20 mouse cellular contexts compared by ENCODE assay signal in the genomic region with DNA sequence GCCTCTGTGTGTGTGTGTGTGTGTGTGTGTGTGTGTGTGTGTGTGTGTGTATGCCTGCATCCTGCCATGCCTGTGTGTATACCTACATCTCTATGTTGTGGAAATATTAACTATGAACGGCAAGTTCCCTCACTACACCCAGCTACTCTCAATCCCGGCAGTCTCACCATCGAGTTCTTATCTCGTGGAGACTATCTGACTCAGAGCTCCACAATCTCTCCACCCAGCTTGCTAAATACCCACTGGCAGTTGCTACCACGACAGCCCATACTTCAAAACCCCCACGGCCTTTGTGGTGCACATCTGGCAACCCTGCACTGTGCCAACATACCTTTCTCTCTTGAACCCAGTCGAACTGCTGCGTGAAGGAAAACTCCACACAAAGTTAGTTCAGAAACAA. TPM values are rescaled to one million over a fixed set of nuclear protein-coding genes. Genes with fewer than 3 reads are reported as not detected.
"Had no signal": no experiment of that assay in that cellular context is flagged by ENCODE, and none has a peak within 500 bp of the region (broad histone marks: within the 10 kb centered on the region; RNA-seq: fewer than 3 reads in every experiment).

No protein-coding gene starts in this region.

- H3K4me1 ChIP-seq: limb, embryonic 12.5 days; lung, embryonic 15.5 days; midbrain, embryonic 12.5 days; neural tube, embryonic 13.5 days had no signal

- H3K36me3 ChIP-seq: limb, embryonic 12.5 days; lung, embryonic 15.5 days; midbrain, embryonic 12.5 days; neural tube, embryonic 13.5 days had no signal

- DNase-seq: kidney, adult 8-10 months; kidney, postnatal 36 days; layer of hippocampus, adult 9-11 months; lung, postnatal 14 days; retina, postnatal 1 day; thymus, postnatal 4 days had no signal

- H3K4me2 ChIP-seq: limb, embryonic 12.5 days; lung, embryonic 15.5 days; midbrain, embryonic 12.5 days; neural tube, embryonic 13.5 days had no signal

- H3K27me3 ChIP-seq: limb, embryonic 12.5 days; lung, embryonic 15.5 days; neural tube, embryonic 13.5 days had no signal

- H3K9me3 ChIP-seq: lung, embryonic 15.5 days; midbrain, embryonic 12.5 days; neural tube, embryonic 13.5 days had no signal

- ATAC-seq: intestine, embryonic 16.5 days; midbrain, embryonic 16.5 days had no signal

- H3K9ac ChIP-seq: limb, embryonic 12.5 days; lung, embryonic 15.5 days; midbrain, embryonic 12.5 days; neural tube, embryonic 13.5 days had no signal

- H3K4me3 ChIP-seq: limb, embryonic 12.5 days; lung, embryonic 15.5 days; midbrain, embryonic 12.5 days; neural tube, embryonic 13.5 days had no signal

- H3K27ac ChIP-seq: kidney, postnatal 0 days; limb, embryonic 12.5 days; lung, embryonic 15.5 days; macrophage; midbrain, embryonic 12.5 days; neural tube, embryonic 13.5 days had no signal

RNA-seq across cellular contexts. Expression of a gene that starts 22.5 kb away (rescaled TPM):
- total RNA-seq: layer of hippocampus, adult 18-20 months; left cerebral cortex, postnatal 36 days; liver, adult 2 months; megakaryocyte-erythroid progenitor cell, adult 5-6 weeks had no signal
- polyA plus RNA-seq: intestine, embryonic 16.5 days; limb, embryonic 12.5 days; liver, adult 2 months; lung, embryonic 15.5 days; macrophage; midbrain, embryonic 12.5 days; midbrain, embryonic 16.5 days; neural tube, embryonic 13.5 days; spleen, adult 2 months; stomach, embryonic 16.5 days had no signal

RNA-seq across cellular contexts. Expression of a gene that starts 34.3 kb away (rescaled TPM):
- total RNA-seq: megakaryocyte-erythroid progenitor cell, adult 5-6 weeks had no signal
- polyA plus RNA-seq: macrophage had no signal
